Mouse (Mus musculus) thymus, postnatal 0 days (tissue): Measurements from ENCODE around the gene Slit3. TPM values are rescaled to one million over a fixed set of nuclear protein-coding genes. Genes with fewer than 3 reads are reported as not detected.

ENCODE experiments used
- DNase-seq: peaks from one replicate; pipeline ENCODE4 v3.0.0-alpha.2; 2015; ENCODE audit warnings: low spot score
- polyA plus RNA-seq: library from polyadenylated mRNA; unstranded; fragments of >200 nt; fragmentation: Nextera tagmentation; extraction: Ambion mirVana; gene quantifications from 2 replicates; pipeline ENCODE4 v1.2.1, GENCODE M21; 2015

Slit3 gene
- polyA plus RNA-seq, 1 experiment from 2014 or later = 2.1 TPM

GRCm38 (mm10) chr11:35569957-35570356, 448.9 kb downstream of the Slit3 start:
- DNase-seq = no peak

DNA sequence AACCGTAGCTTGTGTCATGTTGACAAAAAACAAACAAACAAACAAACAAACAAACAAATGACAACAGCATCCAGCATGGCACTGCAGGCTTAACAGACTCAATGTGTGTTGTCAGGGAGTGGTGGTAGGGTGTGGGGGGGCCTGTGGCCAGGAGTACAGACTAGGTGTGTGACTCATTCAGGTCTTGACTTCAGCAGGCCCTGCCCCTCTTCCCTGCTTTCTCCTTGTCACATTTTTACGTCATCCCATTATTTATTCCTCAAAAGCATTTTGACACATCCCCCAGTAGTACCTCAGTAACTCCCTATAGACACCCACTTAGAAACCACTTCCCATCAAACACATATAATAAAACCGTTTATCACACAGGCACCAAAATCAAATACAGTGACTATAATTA, 450.9 kb downstream of the Slit3 start:
- DNase-seq = no peak

DNA sequence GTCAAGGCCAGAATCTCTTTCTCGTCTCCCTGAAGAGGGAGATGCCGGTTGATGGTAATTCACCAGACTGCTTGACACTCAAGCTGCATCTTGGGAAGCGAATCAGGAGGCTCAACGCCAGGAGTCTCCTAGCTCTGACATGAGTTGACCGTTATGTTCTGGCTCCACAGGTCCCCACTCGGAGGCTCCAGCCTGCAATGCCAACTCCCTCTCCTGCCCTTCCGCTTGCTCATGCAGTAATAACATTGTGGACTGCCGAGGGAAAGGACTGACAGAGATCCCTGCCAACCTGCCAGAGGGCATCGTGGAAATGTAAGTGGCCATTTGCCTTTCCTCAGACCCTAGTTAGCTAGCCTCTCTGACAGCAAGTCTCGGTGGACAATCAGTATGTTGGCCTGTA, 457.8 kb downstream of the Slit3 start:
- no peak for DNase-seq

DNA sequence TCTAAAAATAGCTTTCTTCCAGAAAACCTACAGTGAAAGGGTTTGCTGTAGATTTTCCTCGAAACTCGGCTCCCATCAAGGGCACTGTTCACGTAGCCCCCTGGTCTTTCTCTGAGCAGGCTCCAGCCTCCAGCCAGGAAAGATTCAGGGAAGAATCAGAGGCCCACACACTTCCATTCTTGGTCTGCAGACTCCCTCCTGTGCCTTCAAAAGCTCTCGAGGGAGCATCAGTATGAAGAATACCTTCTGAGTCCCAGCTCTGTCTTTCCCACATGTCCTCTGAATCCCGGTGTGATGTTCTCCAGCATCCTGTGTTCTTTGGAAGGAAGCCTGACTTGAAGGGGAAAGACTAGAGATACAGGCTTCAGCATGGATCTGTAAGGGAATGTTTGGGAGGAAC, 461.6 kb downstream of the Slit3 start:
- no peak for DNase-seq

DNA sequence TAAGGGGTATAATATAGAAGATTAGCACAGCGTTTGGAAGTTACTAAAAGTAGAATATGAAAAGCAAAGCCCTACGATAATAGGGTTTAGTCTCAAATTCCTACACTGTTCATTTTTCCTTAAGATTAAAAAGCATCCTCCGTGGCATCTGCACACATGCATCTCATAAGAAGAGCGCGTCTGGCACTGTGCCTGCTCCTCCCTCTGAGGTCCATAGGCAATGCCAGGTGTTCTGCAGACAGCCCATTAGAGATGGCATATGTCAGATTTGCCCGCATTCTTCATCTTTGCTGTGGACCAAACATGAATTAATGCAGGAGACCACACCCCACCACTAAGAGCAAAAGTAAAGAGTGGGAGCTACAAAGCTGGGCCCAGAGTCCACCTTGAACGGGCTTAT, 462.6 kb downstream of the Slit3 start:
- DNase-seq = no peak

- no peak for DNase-seq
These were observed 466.3 kb downstream of the Slit3 start for GRCm38 (mm10) chr11:35587174-35587959.

- no peak for DNase-seq
These were observed 468.9 kb downstream of the Slit3 start for GRCm38 (mm10) chr11:35589892-35590291.

DNA sequence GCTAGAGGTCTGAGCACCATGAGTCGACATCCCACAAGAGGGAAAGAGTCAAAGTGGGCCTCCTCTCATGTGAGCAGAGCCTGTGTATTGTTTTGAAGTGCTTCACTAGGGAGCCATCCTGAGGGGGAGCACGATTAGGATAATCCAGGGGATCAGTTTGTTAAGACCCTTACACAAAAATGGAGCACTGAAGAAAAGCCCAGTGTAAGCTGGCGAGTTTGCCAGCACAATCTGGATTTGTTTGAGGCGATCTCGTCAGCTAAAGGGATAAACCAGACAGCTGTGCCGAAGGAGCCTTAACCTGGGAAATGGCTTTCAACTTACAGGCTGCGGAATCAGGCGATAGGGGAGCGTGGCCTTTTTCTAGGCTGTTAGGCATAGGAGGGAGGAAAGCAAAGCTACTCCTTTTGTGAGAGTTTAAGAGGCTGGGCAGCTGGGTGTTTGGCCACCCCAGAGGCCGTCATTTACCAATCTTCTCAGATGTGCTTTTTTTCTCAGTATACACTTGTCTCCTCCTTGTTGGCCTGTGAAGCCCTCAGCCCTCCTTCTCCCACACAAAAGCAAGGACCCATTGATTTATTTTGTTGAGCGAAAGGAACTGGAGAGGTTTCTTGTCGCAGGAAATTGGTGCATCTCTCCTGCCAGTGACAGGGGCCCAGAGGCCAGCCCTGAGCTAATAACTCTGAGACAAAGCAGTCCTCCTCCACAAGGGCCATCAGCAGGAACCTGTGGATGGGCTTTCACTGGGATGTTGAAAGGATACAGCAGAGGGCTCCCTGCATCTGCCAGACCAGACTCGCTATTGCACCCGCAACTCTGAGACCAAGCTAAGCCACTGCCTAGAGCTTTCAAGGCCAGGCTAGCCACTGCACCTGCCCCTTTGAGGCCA, 472.4 kb downstream of the Slit3 start:
- no peak for DNase-seq

- DNase-seq = no peak
These were observed 475.0 kb downstream of the Slit3 start for GRCm38 (mm10) chr11:35596064-35596463.

- DNase-seq = no peak
These were observed 476.9 kb downstream of the Slit3 start for GRCm38 (mm10) chr11:35597882-35598281.

DNA sequence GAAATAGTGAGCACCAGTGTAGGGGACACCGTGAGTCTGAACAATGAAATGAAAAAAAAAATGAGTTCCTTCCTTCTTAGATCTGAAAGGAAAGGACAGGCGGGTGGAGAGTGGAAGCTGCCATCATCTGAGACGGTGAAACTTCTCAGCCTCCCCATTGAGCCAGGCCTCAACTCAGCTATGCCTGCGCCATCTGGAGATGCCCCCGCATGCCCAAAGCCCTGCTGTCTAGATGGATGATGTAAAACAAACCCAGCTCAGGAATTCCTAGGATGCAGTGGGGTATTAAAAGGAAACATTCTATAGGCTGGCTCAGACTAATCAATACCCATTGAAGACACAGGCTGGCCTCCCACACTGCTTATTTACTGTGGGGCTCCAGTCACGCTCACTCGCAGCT, 477.7 kb downstream of the Slit3 start:
- DNase-seq = no peak

- no peak for DNase-seq
These were observed 480.7 kb downstream of the Slit3 start for GRCm38 (mm10) chr11:35601652-35602240.

DNA sequence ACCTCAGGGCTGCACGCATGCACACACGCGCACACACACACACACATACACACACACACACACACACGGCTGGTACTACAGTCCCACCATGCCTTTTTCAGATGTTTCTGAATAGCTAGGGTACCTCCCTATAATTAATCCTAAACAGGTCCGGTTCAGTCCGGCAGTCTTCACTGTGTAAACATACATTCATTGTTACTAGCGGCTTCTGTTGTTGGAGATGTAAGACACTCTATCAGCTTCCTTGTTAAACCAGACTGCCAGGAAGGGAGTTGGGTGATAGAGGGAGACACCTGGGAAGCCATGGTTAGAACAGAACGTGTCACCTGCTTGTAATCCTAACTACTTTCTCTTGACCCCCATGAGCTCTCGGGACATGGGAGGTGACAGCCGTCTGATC, 481.6 kb downstream of the Slit3 start:
- no peak for DNase-seq

- DNase-seq = no peak
These were observed 482.9 kb downstream of the Slit3 start for GRCm38 (mm10) chr11:35603946-35604345.

GRCm38 (mm10) chr11:35604848-35605790, 484.1 kb downstream of the Slit3 start:
- DNase-seq = no peak

DNA sequence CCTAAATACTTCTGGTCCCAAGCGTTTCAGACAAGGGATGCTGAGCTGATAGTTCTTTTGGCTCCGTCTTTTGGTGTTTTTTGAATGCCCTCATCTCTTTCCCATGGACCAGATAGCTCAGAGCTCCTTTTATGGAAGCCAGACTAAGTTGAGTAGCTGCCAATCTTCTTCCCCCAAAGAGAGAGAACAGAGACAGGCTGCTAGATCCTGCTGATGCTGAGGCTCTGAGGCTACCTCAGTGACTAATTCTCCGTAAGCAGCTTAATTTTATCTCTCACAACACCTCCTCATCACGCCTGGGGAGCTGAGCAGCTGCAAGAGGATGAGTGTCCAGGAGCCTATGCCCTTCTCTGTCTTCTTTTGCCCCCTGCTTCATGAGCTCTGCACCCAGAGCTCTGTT, 486.2 kb downstream of the Slit3 start:
- DNase-seq = no peak

DNA sequence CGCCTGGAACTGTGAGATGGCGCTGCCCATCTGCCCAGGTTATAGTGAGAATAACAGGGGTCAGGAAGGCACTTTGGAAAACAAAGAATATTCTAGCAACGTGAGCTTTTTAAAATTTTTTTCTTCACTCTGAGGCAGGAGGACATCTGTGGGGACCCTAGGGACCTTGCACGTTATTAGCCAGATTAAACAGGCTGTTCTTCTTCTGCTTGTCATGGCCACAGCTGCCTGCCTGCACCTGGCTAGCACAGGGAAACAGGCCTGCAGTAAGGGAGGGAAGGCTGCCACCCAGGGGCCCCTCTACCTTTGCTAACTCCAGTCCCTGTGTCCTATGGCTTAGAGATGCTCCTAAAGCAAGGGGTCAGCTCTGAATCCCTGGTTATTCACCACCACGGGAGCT, 487.8 kb downstream of the Slit3 start:
- DNase-seq = no peak

- no peak for DNase-seq
These were observed 491.4 kb downstream of the Slit3 start for GRCm38 (mm10) chr11:35612262-35612896.

- no peak for DNase-seq
These were observed 493.5 kb downstream of the Slit3 start for GRCm38 (mm10) chr11:35614530-35614929.

GRCm38 (mm10) chr11:35619421-35619820, 498.4 kb downstream of the Slit3 start:
- no peak for DNase-seq

- DNase-seq = no peak
These were observed 501.7 kb downstream of the Slit3 start for GRCm38 (mm10) chr11:35622736-35623135.
